Mouse (Mus musculus) limb, embryonic 15.5 days (tissue): Measurements from ENCODE around the gene Il12a. TPM values are rescaled to one million over a fixed set of nuclear protein-coding genes. Genes with fewer than 3 reads are reported as not detected.

Source experiments
- ATAC-seq: fragments of 200-750 bp; cut with Nextera tagmentation; 2 replicates; pipeline ENCODE4 v1.8.0; 2017; ENCODE audit warnings: low read depth, moderate TSS enrichment; ENCODE audit not compliant: insufficient number of reproducible peaks, low FRiP score, low TSS enrichment
- H3K27ac ChIP-seq: fragments of 300-500 bp; sonication (generic); 2 replicates; pipeline ENCODE4 v1.5.1; 2015; ENCODE audit warnings: moderate library complexity, mild to moderate bottlenecking, inconsistent platforms
- H3K27me3 ChIP-seq: fragments of 300-500 bp; sonication (generic); 2 replicates; pipeline ENCODE4 v1.6.1; 2015; ENCODE audit warnings: inconsistent platforms
- H3K36me3 ChIP-seq: fragments of 300-500 bp; sonication (generic); 2 replicates; pipeline ENCODE4 v1.6.1; 2015; ENCODE audit warnings: inconsistent platforms
- H3K4me1 ChIP-seq: fragments of 300-500 bp; sonication (generic); 2 replicates; pipeline ENCODE4 v1.6.1; 2015; ENCODE audit warnings: inconsistent platforms
- H3K4me2 ChIP-seq: fragments of 300-500 bp; sonication (generic); 2 replicates; pipeline ENCODE4 v1.6.1; 2015; ENCODE audit warnings: mild to moderate bottlenecking, inconsistent platforms
- H3K4me3 ChIP-seq: fragments of 300-500 bp; sonication (generic); 2 replicates; pipeline ENCODE4 v1.5.1; 2015; ENCODE audit warnings: mild to moderate bottlenecking, inconsistent platforms
- H3K9ac ChIP-seq: fragments of 300-500 bp; sonication (generic); 2 replicates; pipeline ENCODE4 v1.6.1; 2015; ENCODE audit warnings: inconsistent platforms
- H3K9me3 ChIP-seq: fragments of 300-500 bp; sonication (generic); 2 replicates; pipeline ENCODE4 v1.6.1; 2016; ENCODE audit warnings: inconsistent platforms
- WGBS: fragments of 180-500 bp; shearing (Covaris S2); methylation state at CpG from one replicate; pipeline ENCODE4 v1.1.7; 2015; 5-methylcytosine and 5-hydroxymethylcytosine counted together
- polyA plus RNA-seq: library from polyadenylated mRNA; unstranded; fragments of >200 nt; fragmentation: Nextera tagmentation; extraction: Ambion mirVana; gene quantifications from 2 replicates; pipeline ENCODE4 v1.2.1, GENCODE M21; 2015

Il12a gene
- polyA plus RNA-seq, 1 experiment from 2014 or later: 0.19 TPM

- H3K9me3 ChIP-seq: no peaks in the 10 kb centered on the region
- H3K9ac ChIP-seq: no peak overlapping the region
- no peaks in the 10 kb centered on the region for H3K36me3 ChIP-seq
- ATAC-seq: no peak
- 73% methylated on average over 7 of the region's 7 CpGs for WGBS
- no peaks in the 10 kb centered on the region; the same call in 1 of the 2 replicates for H3K27me3 ChIP-seq
- no peak overlapping the region for H3K4me2 ChIP-seq
- H3K4me1 ChIP-seq: no peaks in the 10 kb centered on the region
- no peak overlapping the region for H3K4me3 ChIP-seq
- H3K27ac ChIP-seq: no peak overlapping the region
These were observed 24.1 kb upstream of the Il12a start for GRCm38 (mm10) chr3:68666377-68666776.

GRCm38 (mm10) chr3:68667852-68668251 is 22.6 kb upstream of the Il12a start:
- Histone ChIP-seq H3K4me2 (no peak overlapping the region), H3K27ac (no peak overlapping the region), H3K4me3 (no peak overlapping the region), H3K9ac (no peak overlapping the region), H3K27me3 (no peaks in the 10 kb centered on the region; the same call in 1 of the 2 replicates), H3K9me3 (no peaks in the 10 kb centered on the region), H3K36me3 (no peaks in the 10 kb centered on the region), H3K4me1 (no peaks in the 10 kb centered on the region)
- 49% methylated on average over 1 of the region's 1 CpGs for WGBS
- no peak for ATAC-seq

GRCm38 (mm10) chr3:68669418-68669974 is 20.9 kb upstream of the Il12a start:
- no peak overlapping the region for H3K27ac ChIP-seq
- H3K4me1 ChIP-seq: no peaks in the 10 kb centered on the region
- 75% methylated on average over 5 of the region's 5 CpGs for WGBS
- no peak overlapping the region for H3K4me2 ChIP-seq
- no peak overlapping the region for H3K9ac ChIP-seq
- no peaks in the 10 kb centered on the region for H3K36me3 ChIP-seq
- H3K27me3 ChIP-seq: no peaks in the 10 kb centered on the region; the same call in 1 of the 2 replicates
- ATAC-seq: no peak
- no peak overlapping the region for H3K4me3 ChIP-seq
- H3K9me3 ChIP-seq: no peaks in the 10 kb centered on the region

- H3K4me1 ChIP-seq: peaks cover 6% of the 10 kb centered on the region; the same call in 1 of the 2 replicates
- no peak overlapping the region for H3K27ac ChIP-seq
- WGBS: 77% methylated on average over 2 of the region's 2 CpGs
- no peaks in the 10 kb centered on the region for H3K9me3 ChIP-seq
- no peaks in the 10 kb centered on the region for H3K36me3 ChIP-seq
- H3K9ac ChIP-seq: no peak overlapping the region
- no peaks in the 10 kb centered on the region for H3K27me3 ChIP-seq
- ATAC-seq: no peak
- no peak overlapping the region for H3K4me2 ChIP-seq
- no peak overlapping the region for H3K4me3 ChIP-seq
These were observed 15.7 kb upstream of the Il12a start for GRCm38 (mm10) chr3:68674721-68675120.

- WGBS: 89% methylated on average over 12 of the region's 12 CpGs
These were observed 15.1 kb upstream of the Il12a start for GRCm38 (mm10) chr3:68675216-68675835.

GRCm38 (mm10) chr3:68675980-68676678 is 14.3 kb upstream of the Il12a start:
- H3K4me1 ChIP-seq: peaks cover 6% of the 10 kb centered on the region; the same call in 1 of the 2 replicates
- H3K27me3 ChIP-seq: no peaks in the 10 kb centered on the region
- H3K4me3 ChIP-seq: no peak overlapping the region
- H3K4me2 ChIP-seq: 0 out of 2 replicates have a peak overlapping the region, but pooled peaks have one; percentile 32
- no peak for ATAC-seq
- H3K27ac ChIP-seq: no peak overlapping the region
- H3K9me3 ChIP-seq: no peaks in the 10 kb centered on the region
- H3K9ac ChIP-seq: no peak overlapping the region
- H3K36me3 ChIP-seq: no peaks in the 10 kb centered on the region
- 76% methylated on average over 10 of the region's 10 CpGs for WGBS

More at GRCm38 (mm10) chr3:68675216-68675835, 15.1 kb upstream of the Il12a start:
- ATAC-seq: no peak
- Histone ChIP-seq H3K4me2 (no peak overlapping the region), H3K9ac (no peak overlapping the region), H3K27ac (no peak overlapping the region), H3K27me3 (no peaks in the 10 kb centered on the region), H3K9me3 (no peaks in the 10 kb centered on the region), H3K36me3 (no peaks in the 10 kb centered on the region), H3K4me1 (peaks cover 6% of the 10 kb centered on the region; the same call in 1 of the 2 replicates), H3K4me3 (no peak overlapping the region)

GRCm38 (mm10) chr3:68676831-68677303 is 13.6 kb upstream of the Il12a start:
- no peak overlapping the region for H3K9ac ChIP-seq
- H3K27me3 ChIP-seq: no peaks in the 10 kb centered on the region
- no peaks in the 10 kb centered on the region for H3K36me3 ChIP-seq
- H3K4me1 ChIP-seq: peaks cover 6% of the 10 kb centered on the region; the same call in 1 of the 2 replicates
- WGBS: 39% methylated on average over 17 of the region's 17 CpGs
- no peak overlapping the region for H3K27ac ChIP-seq
- H3K9me3 ChIP-seq: no peaks in the 10 kb centered on the region
- H3K4me2 ChIP-seq: peak overlapping the region; percentile 32; the same call in 1 of the 2 replicates
- peak overlapping the region; percentile 2; the same call in 1 of the 2 replicates for H3K4me3 ChIP-seq
- ATAC-seq: 0 out of 2 replicates have a peak, but pooled peaks have one; percentile 63

GRCm38 (mm10) chr3:68678805-68679585 is 11.4 kb upstream of the Il12a start:
- no peak overlapping the region for H3K4me3 ChIP-seq
- ATAC-seq: no peak
- 80% methylated on average over 9 of the region's 9 CpGs for WGBS
- H3K9me3 ChIP-seq: no peaks in the 10 kb centered on the region
- H3K27me3 ChIP-seq: no peaks in the 10 kb centered on the region
- H3K4me1 ChIP-seq: peaks cover 6% of the 10 kb centered on the region; the same call in 1 of the 2 replicates
- H3K9ac ChIP-seq: no peak overlapping the region
- H3K27ac ChIP-seq: no peak overlapping the region
- H3K4me2 ChIP-seq: no peak overlapping the region
- no peaks in the 10 kb centered on the region for H3K36me3 ChIP-seq

GRCm38 (mm10) chr3:68683579-68683978 is 6.9 kb upstream of the Il12a start:
- Histone ChIP-seq H3K27me3 (no peaks in the 10 kb centered on the region), H3K4me1 (no peaks in the 10 kb centered on the region), H3K9ac (no peak overlapping the region), H3K4me2 (no peak overlapping the region), H3K9me3 (no peaks in the 10 kb centered on the region), H3K4me3 (no peak overlapping the region), H3K36me3 (no peaks in the 10 kb centered on the region), H3K27ac (no peak overlapping the region)
- 23% methylated on average over 2 of the region's 2 CpGs for WGBS
- ATAC-seq: no peak

- WGBS: 83% methylated on average over 1 of the region's 1 CpGs
- Histone ChIP-seq H3K4me3 (no peak overlapping the region), H3K9ac (no peak overlapping the region), H3K36me3 (no peaks in the 10 kb centered on the region), H3K27me3 (no peaks in the 10 kb centered on the region), H3K4me2 (no peak overlapping the region), H3K9me3 (no peaks in the 10 kb centered on the region), H3K4me1 (no peaks in the 10 kb centered on the region), H3K27ac (no peak overlapping the region)
- ATAC-seq: no peak
These were observed 6.2 kb upstream of the Il12a start for GRCm38 (mm10) chr3:68684207-68684606.

- H3K36me3 ChIP-seq: no peaks in the 10 kb centered on the region
- ATAC-seq: no peak; the same call in 1 of the 2 replicates
- H3K9ac ChIP-seq: no peak overlapping the region
- no peak overlapping the region for H3K4me2 ChIP-seq
- H3K9me3 ChIP-seq: no peaks in the 10 kb centered on the region
- 57% methylated on average over 8 of the region's 8 CpGs for WGBS
- no peaks in the 10 kb centered on the region for H3K27me3 ChIP-seq
- H3K4me1 ChIP-seq: no peaks in the 10 kb centered on the region
- H3K27ac ChIP-seq: no peak overlapping the region
- no peak overlapping the region for H3K4me3 ChIP-seq
These were observed 3.4 kb upstream of the Il12a start for GRCm38 (mm10) chr3:68686852-68687560.
